Mouse (Mus musculus) kidney, postnatal 10 days (tissue): ENCODE data around the gene Epx.

Source experiments
- DNase-seq: peaks from one replicate; pipeline ENCODE4 v3.0.0; 2021; ENCODE audit warnings: mixed read lengths

Gene Epx

GRCm38 (mm10) chr11:87875436-87875835, at the start of gene Epx:
TSS of gene Epx (minus strand) at chr11:87875536.
- no peak for DNase-seq

GRCm38 (mm10) chr11:87920966-87921365, 45.6 kb upstream of the Epx start, which contains the start of gene Olfr464:
TSS of gene Olfr464 (minus strand) at chr11:87920967.
- peak; percentile 69 for DNase-seq

- no peak for DNase-seq
These were observed 45.0 kb upstream of the Epx start for GRCm38 (mm10) chr11:87920301-87920700.

GRCm38 (mm10) chr11:87916005-87916404, 40.7 kb upstream of the Epx start:
- DNase-seq, result no peak

- no peak for DNase-seq
These were observed 29.0 kb upstream of the Epx start for GRCm38 (mm10) chr11:87904331-87904730.

GRCm38 (mm10) chr11:87897287-87897686, 22.0 kb upstream of the Epx start, which contains the start of gene Olfr463:
TSS of gene Olfr463 (minus strand) at chr11:87897387.
- DNase-seq, result no peak

GRCm38 (mm10) chr11:87892168-87892567, 16.8 kb upstream of the Epx start, which contains the start of gene Olfr462:
TSS of gene Olfr462 (minus strand) at chr11:87892268.
- DNase-seq, result no peak

GRCm38 (mm10) chr11:87884856-87885255, 9.5 kb upstream of the Epx start:
- no peak for DNase-seq

- no peak for DNase-seq
These were observed 8.2 kb upstream of the Epx start for GRCm38 (mm10) chr11:87883493-87883892.

GRCm38 (mm10) chr11:87881714-87882113, 6.4 kb upstream of the Epx start:
- no peak for DNase-seq

- DNase-seq, result no peak
These were observed 4.5 kb upstream of the Epx start for GRCm38 (mm10) chr11:87879826-87880225.

GRCm38 (mm10) chr11:87871766-87872165, 3.6 kb downstream of the Epx start:
- DNase-seq, result no peak

- DNase-seq, result no peak
These were observed 5.2 kb downstream of the Epx start for GRCm38 (mm10) chr11:87870096-87870495.

- peak; percentile 46 for DNase-seq
These were observed 8.4 kb downstream of the Epx start for GRCm38 (mm10) chr11:87866891-87867290.

GRCm38 (mm10) chr11:87862805-87863204, 12.5 kb downstream of the Epx start:
- no peak for DNase-seq

GRCm38 (mm10) chr11:87860426-87860825, 14.9 kb downstream of the Epx start:
- no peak for DNase-seq

- DNase-seq, result no peak
These were observed 16.1 kb downstream of the Epx start for GRCm38 (mm10) chr11:87859273-87859672.

- DNase-seq, result no peak
These were observed 20.8 kb downstream of the Epx start for GRCm38 (mm10) chr11:87854550-87854949.

GRCm38 (mm10) chr11:87853597-87853954, 21.8 kb downstream of the Epx start:
- DNase-seq, result no peak

GRCm38 (mm10) chr11:87852690-87853596, 22.4 kb downstream of the Epx start, which contains the start of gene Mks1:
TSS of gene Mks1 (plus strand) at chr11:87853215.
- peak; percentile 97 for DNase-seq

GRCm38 (mm10) chr11:87847884-87848283, 27.5 kb downstream of the Epx start:
- DNase-seq, result no peak

- no peak for DNase-seq
These were observed 28.3 kb downstream of the Epx start for GRCm38 (mm10) chr11:87846968-87847600.

GRCm38 (mm10) chr11:87841436-87841835, 33.9 kb downstream of the Epx start:
- no peak for DNase-seq

GRCm38 (mm10) chr11:87840676-87841075, 34.7 kb downstream of the Epx start:
- no peak for DNase-seq
